Mouse (Mus musculus) kidney, adult 9 months (tissue): ENCODE results near the gene Mtap.
A peak's percentile ranks its signal among the peaks of the same experiment; 100 is the strongest.

Experiments used
- DNase-seq: peaks from one replicate; pipeline ENCODE4 v3.0.0; 2022

Mtap gene

DNA sequence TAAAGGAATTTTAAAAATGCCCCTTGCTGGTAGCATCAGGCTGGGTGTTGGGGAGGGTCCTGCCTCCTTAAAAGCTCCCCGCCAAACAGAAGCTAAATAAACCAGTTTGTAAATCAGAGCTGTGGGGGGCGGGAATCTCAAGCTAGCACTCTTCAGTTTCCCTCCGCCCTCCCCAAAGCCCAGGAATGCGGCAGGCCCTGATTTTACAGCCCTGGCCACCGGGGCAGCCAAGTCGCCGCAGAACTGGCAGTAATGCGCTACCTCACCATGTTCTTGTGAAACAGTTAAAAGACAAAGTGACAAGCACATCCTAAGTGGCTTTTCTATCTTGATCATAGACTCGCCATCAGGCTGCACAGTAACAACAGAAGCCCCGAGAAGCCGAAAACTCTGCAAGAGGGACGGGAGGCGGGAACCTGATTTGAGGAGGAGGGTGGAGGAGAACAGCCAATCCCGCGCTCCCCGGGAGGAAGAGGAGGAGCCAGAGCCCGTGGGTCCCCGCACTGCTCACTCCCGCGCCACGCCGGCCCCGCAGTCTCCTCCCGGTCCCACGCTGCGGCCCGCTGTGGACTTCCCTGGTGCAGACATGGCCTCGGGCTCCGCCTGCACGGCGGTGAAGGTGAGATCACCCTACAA lies at the start of gene Mtap:
TSS of gene Mtap (plus strand) at position 217 of the 636 bp plus-strand sequence.
- peak; percentile 77 for DNase-seq

DNA sequence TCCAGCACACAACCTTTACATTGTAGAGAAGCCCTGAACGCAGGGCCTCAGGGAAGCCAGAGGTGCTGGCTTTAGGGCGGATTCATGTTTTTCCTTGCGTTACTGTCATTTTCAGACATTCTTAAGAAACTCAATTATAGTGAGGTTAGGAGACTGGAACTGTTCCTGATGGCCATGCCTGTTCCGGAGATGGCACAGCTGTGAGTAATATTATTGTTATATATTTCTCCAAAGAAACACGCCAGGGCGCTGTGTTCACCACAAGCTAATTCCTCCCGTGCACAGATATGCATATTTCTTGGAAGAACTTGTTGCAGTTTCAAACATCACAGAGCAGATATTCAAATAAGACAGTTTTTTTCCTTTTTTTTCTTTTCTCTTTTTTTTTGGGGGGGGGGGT lies 47.8 kb upstream of the Mtap start:
- no peak for DNase-seq

DNA sequence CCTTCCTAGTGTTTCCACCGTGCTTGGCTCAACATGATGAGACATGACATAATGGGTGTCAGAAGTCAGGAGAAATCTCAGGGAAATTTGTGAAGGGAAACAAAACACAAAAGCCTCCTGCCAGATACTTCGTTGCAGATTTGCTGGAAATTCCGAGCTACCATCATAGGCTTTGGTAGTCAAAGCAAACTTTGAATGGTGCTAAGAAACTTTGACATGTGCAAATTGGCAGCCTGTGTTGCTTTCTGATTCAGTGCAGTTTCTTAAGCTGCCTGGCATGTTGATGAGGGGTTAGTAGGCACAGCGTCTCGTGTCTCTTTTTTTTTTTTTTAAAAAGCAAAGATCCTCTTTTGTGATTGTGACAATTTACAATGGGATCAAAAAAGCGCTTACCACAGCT lies 46.7 kb upstream of the Mtap start:
- DNase-seq, result no peak

DNA sequence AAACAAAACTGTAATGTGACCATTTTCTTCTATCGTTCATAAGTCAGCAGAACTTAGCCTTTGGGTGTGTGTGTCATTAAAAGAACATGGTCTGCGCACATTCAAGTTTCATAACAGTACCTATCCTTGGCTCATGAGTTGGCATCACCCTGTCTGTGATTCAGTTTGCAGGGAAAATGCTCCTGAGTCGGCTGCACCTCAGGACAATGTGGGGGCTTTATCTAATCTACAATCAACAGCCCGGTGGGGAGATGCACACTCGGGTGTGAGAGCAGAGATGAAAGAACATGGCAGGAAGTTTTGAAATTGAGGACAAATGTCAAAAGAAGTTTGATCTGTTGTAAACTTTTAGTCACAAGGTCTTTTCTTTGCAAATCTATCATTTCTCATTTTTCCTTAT lies 44.8 kb upstream of the Mtap start:
- no peak for DNase-seq

DNA sequence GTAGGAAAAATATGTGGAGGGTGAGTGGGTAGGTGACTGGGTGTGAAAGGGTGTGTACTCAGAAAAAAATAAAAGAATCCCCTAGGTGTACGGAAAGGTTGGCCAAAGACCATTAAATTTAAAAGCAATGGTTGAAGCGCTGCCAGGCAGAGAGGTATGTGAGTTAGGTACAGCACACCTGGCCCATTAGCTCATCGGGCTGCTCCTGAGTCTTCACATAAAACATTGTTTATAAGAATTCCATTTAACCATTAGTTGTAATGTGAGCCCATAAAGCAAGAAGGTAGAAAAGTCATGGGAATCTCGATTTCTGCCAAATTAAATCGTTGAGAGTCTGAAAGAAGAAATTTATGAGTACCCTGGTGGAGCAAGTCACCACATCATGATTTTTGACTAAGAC lies 42.1 kb upstream of the Mtap start:
- DNase-seq, result no peak

DNA sequence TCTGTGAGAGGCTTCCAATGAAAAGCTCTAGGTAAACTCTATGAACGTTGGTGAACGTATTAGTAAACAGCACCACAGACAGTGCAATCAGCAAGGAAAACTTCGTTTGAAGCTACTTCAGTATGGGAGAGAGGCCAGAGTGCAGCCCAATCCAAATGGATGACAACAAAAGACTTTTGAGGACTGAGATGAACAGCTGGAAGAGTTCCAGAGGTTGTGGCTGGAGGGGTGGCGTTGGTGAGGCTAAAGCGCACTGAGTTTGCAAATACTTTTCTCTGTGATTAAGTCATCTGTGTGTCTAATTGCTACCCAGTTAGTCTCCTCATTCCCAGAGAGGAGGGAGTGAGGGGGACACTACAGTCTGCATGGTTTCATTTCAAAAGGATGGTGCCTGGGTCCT lies 38.7 kb upstream of the Mtap start:
- no peak for DNase-seq

DNA sequence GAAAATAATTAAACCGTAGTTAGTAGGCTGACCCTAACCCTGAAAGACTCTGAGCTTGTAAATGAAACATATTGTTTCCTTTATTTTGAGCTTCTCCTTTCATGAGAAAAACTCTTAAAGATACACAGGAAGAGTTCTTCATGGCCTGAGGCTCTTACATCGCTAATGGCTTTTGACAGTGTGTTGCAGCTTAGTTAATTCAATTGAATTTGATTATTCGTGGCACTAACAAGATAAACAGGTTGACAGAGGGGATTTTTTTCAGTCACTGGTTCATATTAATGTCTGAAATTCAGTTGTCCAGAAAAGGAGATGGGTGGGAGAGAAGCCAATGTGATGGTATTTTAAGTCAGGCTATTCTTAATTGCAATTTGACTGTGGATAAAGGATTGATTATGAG lies 35.6 kb upstream of the Mtap start:
- DNase-seq, result no peak

DNA sequence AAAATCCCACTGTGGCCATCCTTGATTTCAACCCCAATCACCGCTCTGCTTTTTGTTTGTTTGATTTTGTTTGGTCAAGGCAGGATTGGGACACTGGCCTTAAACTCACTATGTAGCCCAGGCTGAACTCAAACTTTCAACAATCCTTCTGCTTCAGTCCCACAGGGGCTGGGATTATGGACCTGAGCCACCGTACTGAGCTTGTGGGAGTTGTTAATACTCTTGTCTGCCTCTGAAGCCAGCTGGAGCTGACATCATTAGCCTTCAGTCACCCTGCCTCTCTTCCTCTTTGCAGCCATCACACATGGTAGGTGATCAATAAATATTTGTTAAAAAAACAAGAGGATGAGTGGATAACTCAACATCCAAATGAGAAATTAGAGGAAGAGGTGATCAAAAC lies 34.6 kb upstream of the Mtap start:
- DNase-seq, result no peak

DNA sequence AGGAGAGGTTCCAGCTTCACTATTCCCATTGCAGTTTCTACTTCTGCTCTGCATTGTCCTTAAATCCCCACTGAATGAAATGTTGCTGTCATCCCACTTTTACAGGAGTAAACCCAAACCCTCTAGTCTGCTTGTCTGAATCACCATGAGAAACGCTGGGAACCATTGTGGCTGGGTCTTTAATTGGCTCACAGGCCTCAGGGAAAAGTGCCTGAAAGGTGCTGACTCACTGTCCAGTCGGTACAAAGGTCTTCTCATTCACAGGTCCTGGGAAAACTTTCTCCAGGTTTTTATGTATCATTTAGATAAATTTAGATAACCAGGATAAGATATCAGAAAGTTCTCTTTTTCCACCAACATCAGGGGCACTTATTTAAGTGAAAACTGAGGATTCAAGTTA lies 31.4 kb upstream of the Mtap start:
- DNase-seq, result peak; percentile 46

DNA sequence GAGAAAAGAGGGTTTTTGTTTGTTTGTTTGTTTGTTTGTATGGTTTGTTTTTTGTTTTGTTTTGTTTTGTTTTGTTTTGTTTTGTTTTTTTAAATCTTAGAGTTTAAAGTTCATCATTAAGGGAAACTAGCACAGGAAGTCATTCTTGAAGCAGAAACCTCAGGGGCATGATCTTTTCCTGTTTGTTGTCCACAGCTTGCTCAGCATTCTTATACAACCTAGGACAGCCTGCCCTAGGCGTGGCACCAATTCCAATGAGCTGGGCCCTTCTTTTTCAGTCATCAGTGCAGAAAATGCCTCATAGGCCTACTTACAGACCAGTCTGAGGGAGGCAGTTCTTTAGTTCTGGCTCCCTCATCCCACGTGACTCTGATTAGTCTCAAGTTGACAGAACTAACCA lies 30.4 kb upstream of the Mtap start:
- peak; percentile 8 for DNase-seq

DNA sequence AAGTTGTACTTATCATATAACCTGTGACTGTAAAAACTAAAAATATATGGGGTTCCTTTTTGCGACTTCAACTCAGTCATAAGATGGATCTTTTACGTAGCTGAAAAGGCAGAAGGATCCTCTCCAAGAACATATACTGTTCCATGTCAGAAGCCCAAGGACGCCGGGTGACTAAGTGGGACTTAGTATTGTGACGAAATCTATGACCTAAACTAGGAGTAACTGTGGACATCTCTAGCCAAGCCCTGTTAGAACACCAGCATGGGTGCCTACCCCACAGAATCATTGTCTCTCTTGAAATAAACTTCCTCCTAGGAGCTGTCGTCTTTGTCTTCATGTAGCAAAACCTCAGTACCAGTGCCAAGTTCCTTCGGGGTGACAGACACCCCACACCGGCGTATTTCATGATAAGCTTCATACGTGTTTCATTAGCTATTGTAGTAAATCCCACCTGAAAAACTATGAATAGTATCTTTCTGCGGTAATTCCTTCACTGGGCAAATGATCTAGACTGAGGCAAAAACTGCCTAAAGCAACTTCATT lies 24.7 kb upstream of the Mtap start:
- no peak for DNase-seq

DNA sequence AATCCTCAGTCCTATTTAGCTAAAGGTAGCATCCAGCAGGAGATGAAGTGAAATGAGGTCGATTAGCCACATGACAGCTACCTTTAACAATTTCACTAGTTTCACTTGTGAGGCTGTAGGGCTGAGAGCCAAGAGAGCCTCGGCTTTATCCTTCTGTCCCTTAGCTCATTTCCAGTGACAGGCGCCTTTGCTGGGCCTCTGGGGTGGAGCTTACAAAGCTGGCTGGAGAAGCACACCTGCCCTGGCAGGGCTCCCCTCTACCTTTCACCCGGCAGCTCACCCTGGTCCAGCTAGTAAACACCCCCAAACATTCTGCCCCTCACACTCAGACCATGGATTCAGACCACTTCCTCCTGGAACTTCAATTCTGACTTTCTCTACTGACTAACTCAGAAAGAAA lies 24.1 kb upstream of the Mtap start:
- no peak for DNase-seq

DNA sequence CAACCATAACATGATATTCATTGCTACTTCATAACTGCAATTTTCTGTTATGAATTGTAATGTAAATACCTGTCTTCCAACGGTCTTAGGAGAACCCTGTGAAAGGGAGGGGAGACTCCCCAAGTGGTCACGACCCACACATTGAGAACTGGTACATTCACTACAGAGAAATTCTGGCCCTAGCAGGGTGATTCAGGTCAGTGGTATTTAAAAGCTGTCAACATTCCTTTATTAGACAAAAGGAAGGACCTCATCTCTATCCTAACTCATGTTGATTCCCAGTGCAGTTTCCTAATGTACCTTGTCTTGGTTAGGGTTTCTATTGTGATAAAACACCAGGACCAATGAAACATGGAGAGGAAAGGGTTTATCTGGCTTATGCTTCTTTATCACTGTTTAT lies 20.9 kb upstream of the Mtap start:
- DNase-seq, result no peak

DNA sequence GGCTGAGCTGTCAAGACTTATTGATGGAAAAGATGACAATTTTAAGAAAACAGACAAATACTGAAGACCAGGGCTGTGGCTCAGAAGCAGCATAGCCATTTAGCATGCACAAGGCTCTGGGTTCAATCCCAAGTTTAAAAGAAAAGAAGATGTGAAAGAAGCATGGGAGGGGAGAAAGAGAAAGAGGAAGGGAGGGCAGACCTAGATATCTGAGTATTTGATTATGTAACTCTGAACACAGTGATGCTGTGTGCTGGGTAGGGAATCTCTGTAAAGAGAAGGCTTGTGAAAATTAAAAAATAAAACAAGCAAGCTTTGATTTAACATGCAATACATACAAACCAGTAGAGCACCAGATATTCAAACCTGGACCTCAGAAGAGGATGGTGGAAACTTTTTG lies 17.0 kb upstream of the Mtap start:
- no peak for DNase-seq

DNA sequence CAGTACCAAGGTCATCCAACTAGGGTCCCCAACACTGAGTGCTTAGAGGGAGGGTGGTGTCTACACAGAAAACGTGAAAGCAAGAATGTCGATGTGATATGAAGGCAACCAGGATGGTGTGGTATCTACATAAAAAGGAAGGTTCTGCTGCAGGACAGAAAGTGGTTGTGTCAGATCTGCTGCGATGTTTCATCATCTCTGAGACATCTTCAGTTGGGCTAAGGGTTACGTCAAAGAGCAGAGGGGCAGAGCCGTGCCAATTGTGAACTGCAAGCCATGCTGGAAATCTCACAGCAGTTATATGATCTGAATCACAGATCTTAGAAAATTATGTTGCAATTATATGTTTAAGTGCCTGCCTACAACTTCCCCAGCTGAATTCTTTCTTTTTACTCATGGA lies 16.6 kb upstream of the Mtap start:
- no peak for DNase-seq

DNA sequence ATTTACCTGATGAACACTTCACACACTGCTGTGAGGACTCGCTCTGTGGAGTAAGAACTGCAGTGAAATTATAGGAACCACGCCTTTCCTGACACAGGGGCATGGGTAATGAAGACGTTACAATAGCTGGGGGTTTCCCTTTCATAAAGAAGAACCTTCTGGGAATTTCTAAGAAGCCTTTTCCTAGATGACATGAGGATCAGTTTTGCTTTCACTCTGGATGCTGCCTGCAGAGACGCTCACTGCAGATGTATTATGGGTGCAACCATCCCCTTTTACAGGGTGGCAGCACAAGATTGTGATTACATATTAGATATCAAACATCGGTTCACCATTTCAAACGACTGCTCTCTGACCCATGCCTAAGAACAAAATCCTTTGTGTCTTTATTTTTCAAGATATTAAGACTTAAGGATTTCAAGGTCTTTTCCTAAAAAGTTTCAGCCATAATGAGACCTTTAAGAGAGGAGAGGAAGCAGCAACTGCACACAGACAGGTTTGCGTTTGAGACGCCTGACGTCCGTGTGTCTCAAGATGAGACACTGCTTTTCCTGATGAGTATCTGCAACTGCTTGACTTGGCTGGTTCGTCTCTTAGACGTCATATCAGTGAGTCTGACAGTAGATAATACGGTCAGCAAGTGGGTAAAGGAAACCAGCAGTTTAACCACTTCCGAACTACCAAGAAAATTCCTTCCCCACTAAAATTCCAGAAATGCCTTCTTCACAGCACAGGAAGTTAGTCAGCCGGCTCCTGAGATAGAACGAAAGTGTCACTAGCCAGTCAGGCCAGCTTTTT lies 13.3 kb upstream of the Mtap start:
- DNase-seq, result no peak

DNA sequence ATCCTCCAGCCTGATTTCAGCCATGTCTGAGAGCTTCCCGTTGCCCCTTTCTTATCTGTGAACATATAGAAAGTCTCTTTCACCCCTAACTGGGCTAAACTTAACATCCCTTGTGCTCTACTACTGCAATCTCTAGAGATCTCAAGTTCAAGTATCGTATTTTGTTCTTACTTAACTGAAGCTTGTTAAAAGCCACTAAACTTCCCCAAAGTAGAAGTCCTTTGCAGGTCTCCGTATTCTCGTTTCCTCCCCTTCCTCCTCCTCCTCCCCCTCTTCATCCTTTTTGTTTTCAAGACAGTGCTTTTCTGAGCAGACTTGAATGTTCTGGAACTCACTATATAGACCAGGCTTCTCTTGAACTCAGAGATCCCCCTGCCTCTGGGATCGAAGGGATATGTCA lies 9.2 kb upstream of the Mtap start:
- DNase-seq, result no peak

DNA sequence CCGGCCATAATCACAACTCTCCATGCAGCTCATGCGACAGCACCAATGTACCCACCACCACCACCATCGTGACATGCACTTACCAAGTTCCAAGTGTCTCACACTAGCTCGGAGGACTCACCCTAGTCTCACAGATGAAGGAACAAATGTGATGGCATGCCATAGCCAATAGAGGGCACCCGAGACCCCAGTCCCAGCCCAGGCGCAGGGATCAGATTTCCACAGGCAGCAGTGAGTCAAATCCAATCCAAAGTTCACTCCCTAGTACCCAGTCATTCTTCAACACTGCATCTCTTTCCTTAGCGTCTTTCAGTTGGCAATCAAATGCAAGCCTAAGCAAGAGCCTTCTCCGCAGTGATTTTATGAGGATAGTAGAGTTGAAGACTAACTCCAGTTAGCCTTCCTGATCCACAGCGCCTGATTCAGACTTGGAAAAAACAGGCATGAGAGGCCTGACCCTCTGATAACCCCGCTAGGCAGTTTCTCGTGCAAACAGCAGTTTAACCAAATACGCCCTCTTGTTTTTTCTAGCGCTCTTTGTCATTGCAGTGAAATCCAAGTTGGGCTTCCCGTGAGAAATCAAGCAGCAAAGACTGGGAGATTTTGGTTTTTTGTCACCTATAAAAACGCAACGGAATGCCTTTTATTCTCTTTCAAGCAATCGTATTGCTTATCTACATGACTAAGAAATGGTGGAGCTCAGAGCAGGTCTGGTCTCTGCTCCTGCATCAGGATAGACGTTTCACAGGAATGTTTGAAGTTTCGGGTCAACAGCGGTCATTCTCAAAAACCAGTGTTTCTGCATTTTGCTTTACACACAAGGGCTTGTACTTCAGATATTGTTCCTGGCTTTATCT lies 8.6 kb upstream of the Mtap start:
- DNase-seq, result peak; percentile 72

DNA sequence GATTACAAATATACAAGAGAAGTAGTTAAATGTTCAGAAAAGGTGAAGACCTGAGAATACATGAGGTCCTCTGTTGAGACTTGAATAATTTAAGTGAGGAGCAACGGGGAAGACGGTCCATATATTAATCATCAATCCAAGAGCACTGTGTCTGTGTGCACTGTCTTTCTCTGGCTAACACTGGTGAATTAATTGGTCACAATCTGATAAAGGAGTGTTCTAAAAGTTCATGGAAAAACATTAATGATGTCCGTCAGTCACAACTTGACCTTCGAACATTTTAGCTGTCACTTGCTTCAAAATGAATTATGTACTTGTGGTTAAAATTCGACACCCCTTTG lies 8.0 kb upstream of the Mtap start:
- no peak for DNase-seq

DNA sequence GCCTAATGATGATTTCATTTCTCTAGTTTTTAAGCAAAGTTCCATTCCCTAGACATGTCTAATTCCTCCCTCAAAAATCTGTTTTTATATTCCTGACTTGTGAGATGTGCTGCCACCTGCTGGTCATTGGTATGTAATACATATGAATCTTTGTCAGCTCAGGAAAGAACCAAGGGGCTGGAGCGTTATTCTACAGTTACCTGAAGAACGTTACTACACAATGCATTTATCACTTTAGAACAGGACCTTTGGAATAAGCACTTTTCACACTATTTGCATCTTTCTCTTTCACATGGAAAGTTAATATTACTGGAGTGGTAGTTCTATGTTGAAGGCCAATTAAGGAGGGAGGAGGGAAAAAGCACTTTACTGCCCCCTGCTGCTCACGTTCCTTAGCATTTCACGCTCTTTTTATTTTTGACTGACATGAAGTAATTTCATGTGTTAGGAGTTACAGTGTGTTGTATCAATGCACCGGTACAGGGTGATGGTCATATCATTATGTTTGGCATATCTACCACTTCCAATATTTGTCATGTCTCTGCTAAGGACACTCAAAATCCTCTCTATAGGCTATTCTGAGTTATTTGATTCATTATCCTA lies 7.5 kb upstream of the Mtap start:
- peak; percentile 79 for DNase-seq

DNA sequence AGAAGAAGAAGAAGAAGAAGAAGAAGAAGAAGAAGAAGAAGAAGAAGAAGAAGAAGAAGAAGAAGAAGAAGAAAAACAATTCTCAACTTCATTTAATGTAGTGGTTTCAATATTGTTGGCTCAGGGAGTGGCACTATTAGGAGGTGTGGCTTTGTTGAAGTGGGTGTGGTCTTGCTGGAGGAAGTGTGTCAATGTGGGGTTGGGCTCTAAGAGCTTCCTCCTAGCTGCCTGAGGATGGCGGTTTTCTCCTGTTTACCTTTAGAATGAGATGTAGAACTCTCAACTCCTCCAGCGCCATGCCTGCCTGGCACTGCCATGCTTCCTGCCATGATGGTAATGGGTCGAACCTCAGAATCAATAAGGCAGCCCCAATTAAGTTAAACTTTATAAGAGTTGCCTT lies 5.1 kb upstream of the Mtap start:
- DNase-seq, result no peak

DNA sequence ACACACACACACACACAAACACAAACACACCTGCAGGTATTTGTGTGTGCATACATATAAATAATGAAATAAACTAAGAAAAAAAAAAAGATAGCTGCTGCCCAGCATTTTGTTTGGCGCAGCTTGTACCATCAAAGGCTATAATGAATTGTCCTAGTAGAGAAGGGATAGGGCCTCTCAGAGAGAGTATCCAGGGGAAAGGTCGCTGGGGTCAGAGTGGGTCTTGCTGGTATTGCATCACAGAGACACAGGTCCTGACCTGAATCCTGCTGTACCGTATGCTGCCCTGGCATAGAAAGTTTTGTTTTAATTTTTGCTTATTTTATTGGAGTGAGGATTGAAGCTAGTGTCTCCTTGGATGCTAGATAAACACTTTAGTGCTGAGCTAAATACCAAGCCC lies 566 bp upstream of the Mtap start:
- DNase-seq, result no peak
